Mouse (Mus musculus): ENCODE data around the gene Ogdh.

GRCm38 (mm10) chr11:6322086-6322485 is 30.7 kb downstream of the Ogdh start:
- no peak for TF ChIP-seq MAX (IDR thresholded peaks at IDR 0.05)
- TF ChIP-seq CTCF (IDR thresholded peaks at IDR 0.05; ENCODE audit: control insufficient read depth, insufficient read depth, insufficient read length), result no peak
- no peak for TF ChIP-seq USF1 (IDR thresholded peaks at IDR 0.05; ENCODE audit: low read depth)

Measured in C2C12 (cell line).